Mouse (Mus musculus) heart, adult 2 months (tissue): ENCODE measurements at regions not wholly inside any gene's neighbourhood (a gene's known extent, or its start where the extent isn't known, plus 50 kb on each side); places are given as distances from the start of the nearest gene placed in this dataset.

Source experiments
- DNase-seq, 2 experiments: peaks; one replicate each; pipeline ENCODE4 v3.0.0; 2021
- H3K27ac ChIP-seq: fragments of 200-600 bp; 2 replicates; pipeline ENCODE4 v1.8.1; 2022
- H3K27me3 ChIP-seq: fragments of 200-500 bp; 2 replicates; pipeline ENCODE4 v1.6.1; 2012; ENCODE audit warnings: mild to moderate bottlenecking, low read length, inconsistent platforms, mixed read lengths; ENCODE audit not compliant: control insufficient read depth, insufficient read depth
- H3K36me3 ChIP-seq: fragments of 200-500 bp; 2 replicates; pipeline ENCODE4 v1.6.1; 2012; ENCODE audit warnings: low read length, inconsistent platforms; ENCODE audit not compliant: control insufficient read depth, insufficient read depth
- H3K4me1 ChIP-seq: fragments of 200-500 bp; 2 replicates; pipeline ENCODE4 v1.6.1; 2011; ENCODE audit warnings: low read length; ENCODE audit not compliant: control insufficient read depth, insufficient read depth
- H3K4me3 ChIP-seq: fragments of 200-600 bp; 2 replicates; pipeline ENCODE4 v1.8.1; 2022
- H3K79me2 ChIP-seq: fragments of 200-500 bp; replicated peaks from 2 replicates; pipeline ENCODE4 v1.6.1; 2012; ENCODE audit warnings: mild to moderate bottlenecking, inconsistent platforms, low read length, moderate library complexity, mixed read lengths; ENCODE audit not compliant: control insufficient read depth, insufficient read depth
- H3K9ac ChIP-seq: fragments of 200-500 bp; 2 replicates; pipeline ENCODE4 v1.6.1; 2012; ENCODE audit warnings: low read depth, mild to moderate bottlenecking, control low read depth, inconsistent platforms, low read length, mixed read lengths
- CTCF ChIP-seq: fragments of 200-600 bp; IDR thresholded peaks from 2 replicates; pipeline ENCODE4 v1.8.1; 2022; ENCODE audit warnings: antibody characterized with exemption, mild to moderate bottlenecking, moderate library complexity
- EP300 ChIP-seq: fragments of 200-500 bp; IDR thresholded peaks from 2 replicates; pipeline ENCODE4 v1.6.1; 2011; ENCODE audit warnings: low read depth, low read length, control low read depth; ENCODE audit not compliant: insufficient read depth
- POLR2A ChIP-seq: fragments of 200-500 bp; IDR thresholded peaks from 2 replicates; pipeline ENCODE4 v1.6.1; 2011; ENCODE audit warnings: mild to moderate bottlenecking, low read depth, low read length, control low read depth; ENCODE audit not compliant: insufficient read depth
- WGBS: fragments of 180-500 bp; shearing (Covaris S2); methylation state at CpG from one replicate; pipeline ENCODE4 v1.1.7; 2018; 5-methylcytosine and 5-hydroxymethylcytosine counted together
- intact Hi-C: fragments of 180-260 bp; cut with DNase I; formaldehyde crosslinking; loops from one replicate; pipeline ENCODE4 v1.15.1; 2025

DNA sequence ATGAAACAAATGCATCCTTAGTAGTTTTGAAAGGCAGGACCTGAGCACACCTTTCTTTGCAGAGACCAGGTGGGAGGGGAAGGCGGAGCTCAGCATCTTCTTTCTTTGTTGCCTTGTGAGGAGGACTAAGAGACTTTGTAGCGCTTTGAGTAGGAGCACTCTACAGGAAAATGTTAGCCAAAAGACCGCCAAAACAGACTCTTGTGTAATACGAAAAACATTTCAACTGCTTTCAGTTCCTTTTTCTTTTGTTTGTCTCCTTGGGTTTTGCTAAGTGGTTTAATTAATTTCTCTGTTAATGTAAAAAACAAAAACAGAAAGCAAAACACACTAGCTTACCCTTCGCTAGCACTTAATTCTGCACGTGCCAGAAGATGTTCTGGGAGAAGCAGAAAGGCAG is 83.6 kb upstream of the Cacna2d3 start:
- intact Hi-C loops, result no loop called here
- Histone ChIP-seq H3K4me1 (no peaks in the 10 kb centered on the region), H3K79me2 (no peaks in the 10 kb centered on the region), H3K9ac (no peak overlapping the region), H3K27ac (no peak overlapping the region), H3K36me3 (no peaks in the 10 kb centered on the region), H3K27me3 (no peaks in the 10 kb centered on the region), H3K4me3 (no peak overlapping the region)
- no peak for DNase-seq
- WGBS, result 86% methylated on average over 6 of the region's 6 CpGs
- TF ChIP-seq EP300, result no peak
- TF ChIP-seq POLR2A, result no peak
- no peak for TF ChIP-seq CTCF

DNA sequence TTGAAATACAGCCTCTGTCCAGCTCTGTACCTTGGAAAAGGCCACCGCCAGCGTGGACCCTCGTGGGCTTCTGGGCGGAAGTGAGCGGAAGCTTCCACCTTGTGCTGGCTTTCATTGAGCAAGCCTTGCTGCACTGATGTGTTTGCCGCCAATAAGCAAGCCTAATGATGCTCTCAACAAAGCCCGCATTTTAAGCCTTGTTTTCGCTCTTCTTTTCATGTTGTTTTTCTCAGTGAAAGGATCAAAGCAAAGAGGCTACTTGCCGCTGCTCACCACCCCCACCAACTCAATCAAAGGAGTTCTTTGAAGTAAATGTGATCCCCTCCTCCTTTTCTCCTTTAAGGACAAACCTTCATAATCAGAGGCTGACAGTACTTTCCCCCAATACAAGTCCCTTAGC is 86.2 kb upstream of the Cacna2d3 start:
- DNase-seq, result no peak
- Histone ChIP-seq H3K4me1 (no peaks in the 10 kb centered on the region), H3K4me3 (no peak overlapping the region), H3K9ac (no peak overlapping the region), H3K27ac (no peak overlapping the region), H3K27me3 (no peaks in the 10 kb centered on the region), H3K79me2 (no peaks in the 10 kb centered on the region), H3K36me3 (no peaks in the 10 kb centered on the region)
- intact Hi-C loops, result no loop called here
- TF ChIP-seq EP300 (no peak), POLR2A (no peak)
- 72% methylated on average over 9 of the region's 9 CpGs for WGBS

DNA sequence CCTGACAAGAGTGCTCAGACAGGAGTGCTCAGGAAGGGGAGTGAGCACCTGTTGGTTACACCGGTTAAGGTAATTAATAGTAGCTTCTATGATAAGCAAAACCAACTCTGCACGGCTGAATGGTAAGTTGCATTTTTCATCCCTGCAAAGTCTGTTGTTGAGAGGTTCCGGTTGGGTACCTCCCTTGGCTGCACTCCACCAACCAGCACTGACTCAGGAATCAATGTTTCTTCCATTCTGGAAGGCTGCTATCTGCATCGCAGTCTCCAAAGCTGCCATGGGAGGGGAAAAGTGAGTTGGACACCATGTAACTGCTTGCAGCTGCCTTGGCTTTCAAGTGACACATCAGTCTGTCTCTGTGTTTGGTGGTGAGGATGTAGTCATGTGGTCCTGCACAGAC is 93.0 kb upstream of the Cacna2d3 start:
- no peaks in the 10 kb centered on the region for H3K36me3 ChIP-seq
- no peaks in the 10 kb centered on the region for H3K27me3 ChIP-seq
- TF ChIP-seq POLR2A, result no peak
- TF ChIP-seq EP300, result no peak
- no peak for TF ChIP-seq CTCF
- no peaks in the 10 kb centered on the region for H3K79me2 ChIP-seq
- no peak overlapping the region for H3K27ac ChIP-seq
- WGBS, result 69% methylated on average over 4 of the region's 4 CpGs
- intact Hi-C loops, result no loop called here
- no peak overlapping the region for H3K4me3 ChIP-seq
- H3K4me1 ChIP-seq, result no peaks in the 10 kb centered on the region
- DNase-seq, result no peak
- H3K9ac ChIP-seq, result no peak overlapping the region

DNA sequence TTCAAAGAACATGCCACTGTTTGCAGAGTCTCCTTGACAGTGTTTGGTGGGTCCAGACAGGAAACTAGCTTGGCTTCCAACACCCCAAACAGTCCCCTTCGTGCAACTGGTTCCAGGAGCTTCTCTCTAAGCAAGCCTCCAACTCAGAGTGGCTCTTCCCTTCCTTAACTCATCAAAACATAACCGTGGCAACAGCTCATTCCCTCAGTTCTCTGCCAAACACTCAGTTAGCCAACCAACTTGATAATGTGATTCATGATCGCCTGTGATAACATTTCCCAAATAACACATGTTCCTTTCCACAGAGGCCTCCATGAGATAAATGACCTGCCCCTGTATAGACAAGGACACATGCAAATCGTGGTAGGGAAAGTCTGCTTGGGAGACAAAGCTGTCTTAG is 95.9 kb upstream of the Cacna2d3 start:
- WGBS, result 55% methylated on average over 4 of the region's 4 CpGs
- H3K79me2 ChIP-seq, result no peaks in the 10 kb centered on the region

DNA sequence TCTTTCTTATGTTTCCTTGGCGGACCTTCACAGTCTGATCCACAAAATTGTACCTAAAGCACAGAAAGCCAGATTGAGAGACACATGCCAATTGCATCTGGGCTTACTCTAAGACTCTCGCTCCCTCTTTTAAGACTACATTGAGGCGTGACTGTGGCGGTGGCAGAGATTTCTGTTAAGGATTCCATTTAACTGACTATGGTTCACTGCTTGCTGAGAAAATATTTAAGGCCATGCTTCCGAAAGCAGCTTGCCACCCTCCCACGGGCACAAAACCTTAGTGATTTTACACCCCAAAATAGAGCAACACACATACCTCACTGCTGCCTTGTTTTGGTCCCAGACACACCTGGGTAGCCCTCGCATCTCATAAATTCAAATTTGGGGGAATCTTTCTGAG is 96.6 kb upstream of the Cacna2d3 start:
- Histone ChIP-seq H3K79me2 (no peaks in the 10 kb centered on the region), H3K27me3 (no peaks in the 10 kb centered on the region), H3K4me3 (no peak overlapping the region), H3K36me3 (no peaks in the 10 kb centered on the region), H3K9ac (no peak overlapping the region), H3K27ac (no peak overlapping the region), H3K4me1 (no peaks in the 10 kb centered on the region)
- intact Hi-C loops, result no loop called here
- TF ChIP-seq EP300 (no peak), POLR2A (no peak), CTCF (no peak)
- WGBS, result 88% methylated on average over 7 of the region's 7 CpGs
- DNase-seq, result no peak

More for the DNA sequence above, 95.9 kb upstream of the Cacna2d3 start:
- Histone ChIP-seq H3K27me3 (no peaks in the 10 kb centered on the region), H3K4me3 (no peak overlapping the region), H3K27ac (no peak overlapping the region), H3K36me3 (no peaks in the 10 kb centered on the region), H3K4me1 (no peaks in the 10 kb centered on the region), H3K9ac (no peak overlapping the region)
- intact Hi-C loops, result no loop called here
- DNase-seq, result no peak
- TF ChIP-seq POLR2A (no peak), EP300 (no peak), CTCF (no peak)

DNA sequence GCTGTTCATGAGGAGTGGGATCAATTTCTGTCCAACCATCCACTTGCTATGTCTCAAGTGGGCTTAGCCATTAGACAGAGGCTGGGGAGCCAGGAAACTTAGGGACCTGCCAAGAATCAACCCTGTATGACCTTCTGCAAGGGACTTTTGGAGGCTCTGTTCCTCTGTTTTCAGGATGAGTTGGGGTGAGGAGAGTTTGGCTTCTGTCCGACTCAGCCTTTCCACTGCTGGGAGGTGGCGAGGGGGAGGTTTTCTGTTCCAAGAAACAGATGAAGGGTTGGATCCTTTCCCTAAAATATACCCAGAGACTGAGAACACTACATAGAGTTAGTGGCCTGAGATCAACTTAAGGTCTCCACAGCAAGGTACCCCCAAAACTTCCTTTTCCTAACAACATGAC is 97.1 kb upstream of the Cacna2d3 start:
- DNase-seq, result no peak
- no peaks in the 10 kb centered on the region for H3K36me3 ChIP-seq
- H3K4me3 ChIP-seq, result no peak overlapping the region
- no peak overlapping the region for H3K27ac ChIP-seq
- 79% methylated on average over 2 of the region's 2 CpGs for WGBS
- H3K9ac ChIP-seq, result no peak overlapping the region
- H3K27me3 ChIP-seq, result no peaks in the 10 kb centered on the region
- intact Hi-C loops, result no loop called here
- no peaks in the 10 kb centered on the region for H3K79me2 ChIP-seq
- no peak for TF ChIP-seq EP300
- no peak for TF ChIP-seq POLR2A
- TF ChIP-seq CTCF, result no peak
- H3K4me1 ChIP-seq, result no peaks in the 10 kb centered on the region
